Mouse (Mus musculus) liver, embryonic 11.5 days (tissue): ENCODE measurements around the gene Cfap126. TPM values are rescaled to one million over a fixed set of nuclear protein-coding genes. Genes with fewer than 3 reads are reported as not detected.

Experiments
- ATAC-seq: fragments of 200-750 bp; cut with Nextera tagmentation; replicated peaks from 2 replicates; pipeline ENCODE4 v1.8.0; 2017; ENCODE audit warnings: moderate number of reproducible peaks, mild to moderate bottlenecking, moderate TSS enrichment, moderate library complexity; ENCODE audit not compliant: low FRiP score
- DNase-seq: peaks from one replicate; pipeline ENCODE4 v3.0.0-alpha.2; 2017; ENCODE audit warnings: low spot score
- H3K27ac ChIP-seq: fragments of 300-500 bp; sonication (generic); 2 replicates; pipeline ENCODE4 v1.5.1; 2014; ENCODE audit warnings: mild to moderate bottlenecking, low read depth, low read length, control low read depth
- H3K27me3 ChIP-seq: fragments of 300-500 bp; sonication (generic); replicated peaks from 2 replicates; pipeline ENCODE4 v1.6.1; 2014; ENCODE audit warnings: low read length, mixed read lengths; ENCODE audit not compliant: control insufficient read depth, insufficient read depth
- H3K36me3 ChIP-seq: fragments of 300-500 bp; sonication (generic); 2 replicates; pipeline ENCODE4 v1.6.1; 2014; ENCODE audit warnings: mild to moderate bottlenecking, low read length, moderate library complexity, mixed read lengths; ENCODE audit not compliant: control insufficient read depth, insufficient read depth
- H3K4me1 ChIP-seq: fragments of 300-500 bp; sonication (generic); replicated peaks from 2 replicates; pipeline ENCODE4 v1.6.1; 2014; ENCODE audit warnings: low read length, mixed read lengths; ENCODE audit not compliant: control insufficient read depth, insufficient read depth
- H3K4me2 ChIP-seq: fragments of 300-500 bp; sonication (generic); 2 replicates; pipeline ENCODE4 v1.6.1; 2014; ENCODE audit warnings: mild to moderate bottlenecking, control low read depth, moderate library complexity
- H3K4me3 ChIP-seq: fragments of 300-500 bp; sonication (generic); 2 replicates; pipeline ENCODE4 v1.5.1; 2014; ENCODE audit warnings: low read depth, low read length, control low read depth
- H3K9ac ChIP-seq: fragments of 300-500 bp; sonication (generic); 2 replicates; pipeline ENCODE4 v1.6.1; 2014; ENCODE audit warnings: low read depth, low read length, control low read depth
- H3K9me3 ChIP-seq: fragments of 300-500 bp; sonication (generic); 2 replicates; pipeline ENCODE4 v1.6.1; 2016; ENCODE audit warnings: low read length, inconsistent platforms, mixed read lengths; ENCODE audit not compliant: control insufficient read depth
- WGBS: fragments of 180-500 bp; shearing (Covaris S2); extraction: QIAGEN DNeasy Blood & Tissue Kit; methylation state at CpG from one replicate; pipeline ENCODE4 v1.1.7; 2014; 5-methylcytosine and 5-hydroxymethylcytosine counted together
- polyA plus RNA-seq: library from polyadenylated mRNA; unstranded; fragments of >200 nt; fragmentation: Nextera tagmentation; extraction: Ambion mirVana; gene quantifications from 2 replicates; pipeline ENCODE4 v1.2.1, GENCODE M21; 2014

Cfap126 gene
- polyA plus RNA-seq, 1 experiment from 2014 or later = 2.2 TPM

GRCm38 (mm10) chr1:171111781-171112575 lies 1.7 kb upstream of the Cfap126 start:
- Histone ChIP-seq H3K27ac (peak overlapping the region; percentile 70), H3K27me3 (no peaks in the 10 kb centered on the region), H3K9ac (peak overlapping the region; percentile 71), H3K4me3 (peak overlapping the region; percentile 67), H3K9me3 (no peaks in the 10 kb centered on the region), H3K4me2 (peak overlapping the region; percentile 94), H3K4me1 (peaks cover 22% of the 10 kb centered on the region), H3K36me3 (no peaks in the 10 kb centered on the region)
- ATAC-seq = 0 out of 2 replicates have a peak, but pooled peaks have one; percentile 7
- peak; percentile 74 for DNase-seq
- 3% methylated on average over 15 of the region's 15 CpGs for WGBS

GRCm38 (mm10) chr1:171112986-171113385 lies 732 bp upstream of the Cfap126 start:
- H3K4me2 ChIP-seq = peak overlapping the region; percentile 83
- H3K4me1 ChIP-seq = peaks cover 22% of the 10 kb centered on the region
- H3K9me3 ChIP-seq = no peaks in the 10 kb centered on the region
- ATAC-seq (no peak), DNase-seq (no peak)
- H3K9ac ChIP-seq = no peak overlapping the region
- no peak overlapping the region for H3K27ac ChIP-seq
- WGBS = 81% methylated on average over 4 of the region's 4 CpGs
- H3K27me3 ChIP-seq = no peaks in the 10 kb centered on the region
- no peaks in the 10 kb centered on the region for H3K36me3 ChIP-seq
- no peak overlapping the region for H3K4me3 ChIP-seq

- DNase-seq (no peak), ATAC-seq (no peak)
- H3K9me3 ChIP-seq = no peaks in the 10 kb centered on the region
- no peak overlapping the region for H3K4me3 ChIP-seq
- peak overlapping the region; percentile 32; the same call in 1 of the 2 replicates for H3K4me2 ChIP-seq
- H3K4me1 ChIP-seq = peaks cover 19% of the 10 kb centered on the region
- H3K36me3 ChIP-seq = no peaks in the 10 kb centered on the region
- no peak overlapping the region for H3K9ac ChIP-seq
- no peaks in the 10 kb centered on the region for H3K27me3 ChIP-seq
- WGBS = 44% methylated on average over 4 of the region's 4 CpGs
- H3K27ac ChIP-seq = no peak overlapping the region
Measured at GRCm38 (mm10) chr1:171116280-171116679, 2.6 kb downstream of the Cfap126 start.

- H3K27me3 ChIP-seq = no peaks in the 10 kb centered on the region
- peaks cover 27% of the 10 kb centered on the region for H3K4me1 ChIP-seq
- no peak overlapping the region for H3K4me2 ChIP-seq
- H3K4me3 ChIP-seq = no peak overlapping the region
- H3K9me3 ChIP-seq = no peaks in the 10 kb centered on the region
- H3K27ac ChIP-seq = no peak overlapping the region
- no peaks in the 10 kb centered on the region for H3K36me3 ChIP-seq
- 8% methylated on average over 4 of the region's 4 CpGs for WGBS
- ATAC-seq = peak; percentile 27; the same call in 1 of the 2 replicates
- no peak overlapping the region for H3K9ac ChIP-seq
- no peak for DNase-seq
Measured at GRCm38 (mm10) chr1:171118269-171118684, 4.6 kb downstream of the Cfap126 start.

GRCm38 (mm10) chr1:171118996-171119395 lies 5.3 kb downstream of the Cfap126 start:
- DNase-seq (no peak), ATAC-seq (no peak)
- H3K9ac ChIP-seq = no peak overlapping the region
- H3K4me2 ChIP-seq = no peak overlapping the region
- H3K4me3 ChIP-seq = no peak overlapping the region
- 72% methylated on average over 5 of the region's 5 CpGs for WGBS
- no peaks in the 10 kb centered on the region for H3K9me3 ChIP-seq
- no peak overlapping the region for H3K27ac ChIP-seq
- no peaks in the 10 kb centered on the region for H3K36me3 ChIP-seq
- peaks cover 29% of the 10 kb centered on the region for H3K4me1 ChIP-seq
- H3K27me3 ChIP-seq = no peaks in the 10 kb centered on the region

- no peaks in the 10 kb centered on the region for H3K27me3 ChIP-seq
- DNase-seq (no peak), ATAC-seq (no peak)
- no peak overlapping the region for H3K4me3 ChIP-seq
- H3K9me3 ChIP-seq = no peaks in the 10 kb centered on the region
- H3K9ac ChIP-seq = no peak overlapping the region
- peaks cover 29% of the 10 kb centered on the region for H3K4me1 ChIP-seq
- H3K27ac ChIP-seq = no peak overlapping the region
- no peaks in the 10 kb centered on the region for H3K36me3 ChIP-seq
- H3K4me2 ChIP-seq = no peak overlapping the region
- 88% methylated on average over 14 of the region's 14 CpGs for WGBS
Measured at GRCm38 (mm10) chr1:171119405-171119804, 5.7 kb downstream of the Cfap126 start.

- Histone ChIP-seq H3K4me3 (no peak overlapping the region), H3K9me3 (no peaks in the 10 kb centered on the region), H3K4me1 (peaks cover 27% of the 10 kb centered on the region), H3K36me3 (no peaks in the 10 kb centered on the region), H3K4me2 (no peak overlapping the region), H3K27ac (no peak overlapping the region), H3K9ac (no peak overlapping the region), H3K27me3 (no peaks in the 10 kb centered on the region)
- WGBS = 41% methylated on average over 3 of the region's 3 CpGs
- DNase-seq (no peak), ATAC-seq (no peak)
Measured at GRCm38 (mm10) chr1:171120893-171121292, 7.2 kb downstream of the Cfap126 start.

GRCm38 (mm10) chr1:171121839-171122238 lies 8.1 kb downstream of the Cfap126 start:
- Histone ChIP-seq H3K27me3 (no peaks in the 10 kb centered on the region), H3K27ac (no peak overlapping the region), H3K4me1 (peaks cover 21% of the 10 kb centered on the region), H3K9ac (no peak overlapping the region), H3K9me3 (no peaks in the 10 kb centered on the region), H3K4me3 (no peak overlapping the region), H3K4me2 (no peak overlapping the region), H3K36me3 (no peaks in the 10 kb centered on the region)
- no peak for DNase-seq
- ATAC-seq = 0 out of 2 replicates have a peak, but pooled peaks have one; percentile 21
- 49% methylated on average over 5 of the region's 5 CpGs for WGBS

- Histone ChIP-seq H3K4me2 (peak overlapping the region; percentile 25; the same call in 1 of the 2 replicates), H3K27me3 (no peaks in the 10 kb centered on the region), H3K9me3 (no peaks in the 10 kb centered on the region), H3K27ac (no peak overlapping the region), H3K4me3 (no peak overlapping the region), H3K4me1 (peaks cover 21% of the 10 kb centered on the region), H3K9ac (no peak overlapping the region), H3K36me3 (0 out of 2 replicates have a peak, but pooled peaks cover 1% of the 10 kb centered on the region)
- DNase-seq (no peak), ATAC-seq (no peak)
- WGBS = 36% methylated on average over 7 of the region's 7 CpGs
Measured at GRCm38 (mm10) chr1:171122932-171123331, 9.2 kb downstream of the Cfap126 start.
